Mouse (Mus musculus) urinary bladder, postnatal 10 days (tissue): ENCODE results near the gene Ccdc190.

Source experiments
- DNase-seq: peaks from one replicate; pipeline ENCODE4 v3.0.0; 2022; ENCODE audit warnings: low spot score

The Ccdc190 gene

GRCm38 (mm10) chr1:169934005-169934725 lies 5.7 kb downstream of the Ccdc190 start:
- DNase-seq = no peak

GRCm38 (mm10) chr1:169939345-169939744 lies 10.9 kb downstream of the Ccdc190 start:
- no peak for DNase-seq

GRCm38 (mm10) chr1:169946004-169946403 lies 17.6 kb downstream of the Ccdc190 start:
- no peak for DNase-seq

- DNase-seq = no peak
These were observed 19.2 kb downstream of the Ccdc190 start for GRCm38 (mm10) chr1:169947654-169948053.

GRCm38 (mm10) chr1:169948280-169948679 lies 19.8 kb downstream of the Ccdc190 start:
- no peak for DNase-seq

GRCm38 (mm10) chr1:169948866-169949265 lies 20.4 kb downstream of the Ccdc190 start:
- no peak for DNase-seq

- no peak for DNase-seq
These were observed 21.5 kb downstream of the Ccdc190 start for GRCm38 (mm10) chr1:169949981-169950380.

GRCm38 (mm10) chr1:169950651-169951050 lies 22.2 kb downstream of the Ccdc190 start:
- no peak for DNase-seq

- DNase-seq = no peak
These were observed 23.1 kb downstream of the Ccdc190 start for GRCm38 (mm10) chr1:169951561-169951960.

GRCm38 (mm10) chr1:169952636-169953035 lies 24.2 kb downstream of the Ccdc190 start:
- no peak for DNase-seq

- DNase-seq = no peak
These were observed 24.7 kb downstream of the Ccdc190 start for GRCm38 (mm10) chr1:169953106-169953505.

- DNase-seq = peak; percentile 96
These were observed 40.5 kb downstream of the Ccdc190 start, which contains the start of gene Hsd17b7 for GRCm38 (mm10) chr1:169968792-169969515. Gene Hsd17b7, minus strand, starts transcription at chr1:169969241.

- no peak for DNase-seq
These were observed 41.1 kb downstream of the Ccdc190 start for GRCm38 (mm10) chr1:169969516-169969886.

- no peak for DNase-seq
These were observed 42.5 kb downstream of the Ccdc190 start for GRCm38 (mm10) chr1:169970936-169971335.

- DNase-seq = no peak
These were observed 43.5 kb downstream of the Ccdc190 start for GRCm38 (mm10) chr1:169971998-169972397.

GRCm38 (mm10) chr1:169977621-169978020 lies 49.2 kb downstream of the Ccdc190 start:
- no peak for DNase-seq
